Mouse (Mus musculus): Measurements from ENCODE around the gene Myh7.
"Not testable (repeated sequence)": the region's sequence is repeated elsewhere in the genome, so short reads cannot be mapped to it uniquely, and the experiment has no call there.

Myh7 gene

GRCm38 (mm10) chr14:54972786-54973185 lies 21.6 kb downstream of the Myh7 start:
- in situ Hi-C loops (cut with MboI) = not testable (repeated sequence)

GRCm38 (mm10) chr14:54968344-54968743 lies 26.1 kb downstream of the Myh7 start:
- in situ Hi-C loops (cut with MboI) = no loop called here

GRCm38 (mm10) chr14:54967874-54968273 lies 26.6 kb downstream of the Myh7 start:
- in situ Hi-C loops (cut with MboI) = no loop called here

- in situ Hi-C loops (cut with MboI) = no loop called here
Observed at GRCm38 (mm10) chr14:54966320-54966977, 28.0 kb downstream of the Myh7 start, which contains the start of gene Myh6. TSS of gene Myh6 (minus strand) at chr14:54966927.

GRCm38 (mm10) chr14:54965631-54966030 lies 28.8 kb downstream of the Myh7 start:
- in situ Hi-C loops (cut with MboI) = no loop called here

GRCm38 (mm10) chr14:54965044-54965443 lies 29.4 kb downstream of the Myh7 start:
- in situ Hi-C loops (cut with MboI) = no loop called here

- in situ Hi-C loops (cut with MboI) = no loop called here
Observed at GRCm38 (mm10) chr14:54963727-54964126, 30.7 kb downstream of the Myh7 start.

- in situ Hi-C loops (cut with MboI) = no loop called here
Observed at GRCm38 (mm10) chr14:54962714-54963113, 31.7 kb downstream of the Myh7 start.

- in situ Hi-C loops (cut with MboI) = no loop called here
Observed at GRCm38 (mm10) chr14:54961487-54961886, 32.9 kb downstream of the Myh7 start.

- in situ Hi-C loops (cut with MboI) = no loop called here
Observed at GRCm38 (mm10) chr14:54960769-54961168, 33.7 kb downstream of the Myh7 start.

GRCm38 (mm10) chr14:54959853-54960613 lies 34.4 kb downstream of the Myh7 start:
- in situ Hi-C loops (cut with MboI) = not testable (repeated sequence)

- in situ Hi-C loops (cut with MboI) = no loop called here
Observed at GRCm38 (mm10) chr14:54959197-54959596, 35.2 kb downstream of the Myh7 start.

- in situ Hi-C loops (cut with MboI) = no loop called here
Observed at GRCm38 (mm10) chr14:54958503-54958902, 35.9 kb downstream of the Myh7 start.

GRCm38 (mm10) chr14:54956533-54956932 lies 37.9 kb downstream of the Myh7 start:
- in situ Hi-C loops (cut with MboI) = no loop called here

GRCm38 (mm10) chr14:54955481-54955880 lies 38.9 kb downstream of the Myh7 start:
- in situ Hi-C loops (cut with MboI) = no loop called here

- in situ Hi-C loops (cut with MboI) = no loop called here
Observed at GRCm38 (mm10) chr14:54954474-54954873, 40.0 kb downstream of the Myh7 start.

GRCm38 (mm10) chr14:54953664-54954206 lies 40.7 kb downstream of the Myh7 start:
- in situ Hi-C loops (cut with MboI) = no loop called here

GRCm38 (mm10) chr14:54951587-54951986 lies 42.8 kb downstream of the Myh7 start:
- in situ Hi-C loops (cut with MboI) = no loop called here

GRCm38 (mm10) chr14:54950493-54950892 lies 43.9 kb downstream of the Myh7 start:
- in situ Hi-C loops (cut with MboI) = no loop called here

- in situ Hi-C loops (cut with MboI) = no loop called here
Observed at GRCm38 (mm10) chr14:54948781-54949180, 45.6 kb downstream of the Myh7 start.

- in situ Hi-C loops (cut with MboI) = not testable (repeated sequence)
Observed at GRCm38 (mm10) chr14:54947008-54947407, 47.4 kb downstream of the Myh7 start.

- in situ Hi-C loops (cut with MboI) = no loop called here
Observed at GRCm38 (mm10) chr14:54945975-54946704, 48.3 kb downstream of the Myh7 start.
